Mouse (Mus musculus) induced T-regulatory cell, adult 2 months (primary cell): ENCODE results near the gene Mcur1.

Source experiments
- DNase-seq: peaks from one replicate; pipeline ENCODE4 v3.0.0-alpha.2; 2012; ENCODE audit warnings: low read depth

Mcur1 gene

DNA sequence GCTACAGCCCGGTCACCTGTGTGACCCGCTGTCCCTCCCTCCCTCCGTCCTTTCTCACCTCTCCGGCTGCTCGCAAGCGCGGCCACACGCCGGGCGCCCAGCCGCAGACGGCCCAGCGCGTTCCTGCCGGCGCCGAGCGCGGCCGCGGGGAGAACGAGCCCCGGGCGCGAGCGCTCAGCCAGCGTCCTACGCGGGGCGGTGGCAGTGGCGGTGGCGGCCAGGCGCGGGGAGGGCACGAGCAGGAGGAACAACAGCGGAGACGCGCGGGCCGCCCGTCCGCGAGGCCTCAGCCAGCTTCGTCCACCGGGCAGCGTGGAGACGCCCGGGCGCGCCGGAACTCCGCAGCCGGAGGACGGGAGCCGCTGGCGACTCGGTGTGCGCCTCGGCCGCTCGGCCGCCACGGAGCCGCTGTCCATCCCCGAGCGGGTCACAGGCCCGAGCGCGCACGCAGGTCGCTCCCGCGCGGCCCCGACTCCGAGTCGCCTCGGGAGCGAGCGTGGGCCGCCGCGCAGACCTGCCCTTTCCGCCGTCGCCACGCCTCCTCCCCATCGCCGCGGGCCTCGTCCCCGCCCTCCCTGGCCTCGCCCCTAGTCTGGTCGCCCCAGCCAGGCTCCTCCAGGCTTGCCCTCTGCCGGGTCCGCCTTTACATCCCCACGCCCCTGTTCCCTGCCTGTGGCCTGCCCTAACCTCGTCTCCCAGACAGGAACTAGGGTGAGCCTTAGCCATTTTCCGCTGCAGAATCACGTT lies at the start of gene Mcur1:
Mcur1 (minus strand) TSS at position 481 of the 747 bp plus-strand sequence.
- DNase-seq, result peak; percentile 94

DNA sequence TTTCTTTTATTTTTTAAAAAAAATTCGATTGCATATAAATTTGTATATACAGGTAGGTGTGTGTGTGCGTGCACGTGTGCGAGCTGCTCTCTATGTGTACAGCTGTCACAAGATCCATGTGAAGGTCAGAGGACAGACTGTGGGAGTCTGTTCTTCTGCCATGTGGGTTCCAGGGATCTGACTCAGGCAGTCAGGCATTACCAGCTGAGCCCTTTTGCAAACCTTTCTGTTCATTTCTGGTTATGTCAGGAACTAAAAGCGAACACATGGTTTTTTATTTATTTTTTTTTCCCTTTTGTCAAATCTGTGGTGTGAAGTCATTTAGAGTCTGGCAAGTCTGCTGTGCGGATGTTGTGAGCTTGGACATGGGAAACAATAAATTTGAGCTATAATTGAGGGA lies 48.9 kb upstream of the Mcur1 start:
- DNase-seq, result no peak

DNA sequence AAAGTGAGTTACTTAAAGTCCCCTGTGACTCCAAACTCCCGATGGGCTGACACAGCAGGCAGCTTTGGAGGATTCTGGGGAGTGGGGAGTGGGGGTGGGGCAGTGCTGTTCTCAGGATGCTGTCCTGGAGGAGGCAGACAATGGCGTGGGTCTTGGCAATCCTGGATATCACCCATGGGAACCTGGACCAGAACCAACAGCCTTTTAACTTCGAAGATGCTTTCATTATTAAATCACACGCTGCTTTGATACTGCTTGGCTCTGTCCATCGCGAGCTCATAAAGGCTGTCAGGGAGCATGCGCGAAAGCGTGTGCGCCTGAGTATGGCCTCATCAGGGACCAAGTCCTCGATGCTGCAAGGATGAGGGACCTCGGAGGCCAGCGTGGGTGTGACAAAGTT lies 43.1 kb upstream of the Mcur1 start:
- DNase-seq, result no peak

DNA sequence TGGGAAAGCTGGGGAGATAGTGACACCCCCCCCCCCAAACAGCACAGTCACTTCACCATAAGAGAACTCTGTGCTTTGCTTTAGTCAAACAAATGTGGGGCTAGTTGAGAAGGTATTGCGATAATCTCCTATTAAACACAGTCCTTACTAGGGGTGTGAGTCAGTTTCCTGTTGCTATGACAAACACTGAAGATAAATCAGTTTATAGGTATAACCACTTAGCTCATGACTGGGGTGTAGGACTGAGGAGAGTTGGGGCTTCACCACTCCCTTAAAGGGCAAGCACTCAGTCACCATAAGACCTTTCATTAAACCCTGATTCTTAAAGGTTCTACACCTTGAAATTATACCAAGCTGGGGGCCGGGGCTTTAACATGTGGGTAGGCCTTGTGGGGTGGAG lies 42.4 kb upstream of the Mcur1 start:
- no peak for DNase-seq

DNA sequence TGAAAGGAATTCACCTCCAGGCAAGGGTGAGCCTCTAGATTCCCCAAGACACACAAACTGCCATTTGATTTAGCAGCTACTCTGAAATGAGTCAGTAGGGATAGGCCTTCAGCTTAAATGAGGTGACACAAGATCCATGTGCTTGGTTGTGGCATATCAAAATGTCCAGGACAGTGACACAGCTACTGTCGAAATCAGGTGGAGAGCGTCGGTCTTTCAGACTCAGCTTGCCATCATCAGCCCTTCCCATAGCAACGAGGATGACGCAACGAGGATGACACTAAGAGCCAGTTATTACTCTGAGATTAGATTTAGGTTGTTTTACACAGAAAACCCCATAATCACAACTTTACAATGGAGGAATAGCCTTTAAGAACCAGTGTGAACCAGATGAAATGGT lies 41.0 kb upstream of the Mcur1 start:
- DNase-seq, result no peak

DNA sequence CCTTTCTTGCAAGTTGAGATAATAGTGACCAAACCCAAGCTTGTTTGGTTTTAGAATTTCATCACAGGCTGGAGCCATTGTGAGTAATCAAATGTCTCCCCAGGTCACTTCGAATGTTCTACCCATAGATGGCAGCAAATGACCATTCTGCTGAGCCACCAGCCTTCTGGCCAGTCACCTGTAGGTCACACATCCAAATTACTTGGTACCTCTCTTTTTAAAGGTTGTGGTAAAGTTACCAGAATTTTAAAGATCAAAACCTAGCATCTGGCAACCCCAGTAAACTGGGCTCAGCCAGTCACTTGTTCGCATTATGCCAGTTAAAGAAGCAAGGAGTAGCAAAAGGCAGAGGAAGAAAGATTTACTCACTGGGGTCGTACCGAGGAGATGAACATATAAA lies 35.9 kb upstream of the Mcur1 start:
- DNase-seq, result peak; percentile 70

DNA sequence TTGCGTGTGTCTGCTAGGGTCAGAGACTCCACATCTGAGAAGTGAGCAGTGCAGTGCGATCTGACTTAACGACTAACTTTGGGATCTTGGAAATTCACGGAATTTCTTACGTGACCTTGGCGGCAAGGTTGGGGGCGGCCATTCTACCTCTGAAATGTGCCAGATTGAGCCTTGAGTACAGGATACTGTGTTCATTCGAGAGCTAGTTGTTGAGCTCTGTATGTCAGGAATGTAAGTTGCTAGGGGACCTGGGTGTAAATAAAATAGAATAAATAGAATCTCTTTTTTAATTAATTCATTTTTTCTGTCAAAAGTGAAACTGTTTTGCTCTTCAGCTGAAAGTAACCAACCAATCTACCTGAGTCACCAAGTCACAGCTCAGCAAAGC lies 32.7 kb upstream of the Mcur1 start:
- no peak for DNase-seq

DNA sequence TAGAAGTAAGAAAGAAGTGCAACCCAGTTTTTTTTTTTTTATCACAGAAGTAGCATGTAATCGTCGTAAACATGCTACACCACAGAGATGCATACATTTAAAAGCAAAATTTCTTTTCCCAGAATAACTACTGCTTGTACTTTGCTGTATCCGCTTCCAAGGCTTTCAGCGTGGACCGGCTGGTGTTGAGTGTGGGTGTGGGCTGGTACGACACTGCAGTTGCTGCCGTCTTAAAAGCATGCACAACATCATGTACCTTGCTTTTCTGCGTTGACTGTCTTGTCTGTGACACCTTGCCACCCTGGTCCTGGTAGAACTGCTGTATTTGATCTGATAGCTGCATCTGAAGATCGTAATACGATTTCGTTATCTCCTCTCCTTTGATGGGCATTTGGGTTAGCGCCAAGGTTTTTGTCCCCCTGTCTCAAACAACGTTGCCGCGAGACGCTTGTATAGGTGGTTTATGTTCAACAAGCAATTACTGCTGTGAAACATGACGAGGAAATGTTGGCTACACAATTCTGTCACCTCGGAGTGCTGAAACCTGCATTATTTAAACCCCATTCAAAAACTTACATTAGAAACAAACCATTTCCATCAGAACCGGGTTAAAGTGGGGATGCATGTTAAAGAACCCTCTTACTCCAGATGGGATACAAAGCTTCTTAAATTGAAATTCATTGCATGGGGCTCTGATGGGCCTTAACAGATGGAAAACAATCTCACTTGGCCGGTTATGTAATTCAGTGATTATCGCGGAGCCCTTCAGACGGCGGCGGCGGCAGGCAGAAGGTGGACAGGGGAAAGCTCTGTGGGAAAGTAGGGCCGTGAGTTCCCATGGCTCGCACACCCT lies 32.1 kb upstream of the Mcur1 start:
- no peak for DNase-seq

DNA sequence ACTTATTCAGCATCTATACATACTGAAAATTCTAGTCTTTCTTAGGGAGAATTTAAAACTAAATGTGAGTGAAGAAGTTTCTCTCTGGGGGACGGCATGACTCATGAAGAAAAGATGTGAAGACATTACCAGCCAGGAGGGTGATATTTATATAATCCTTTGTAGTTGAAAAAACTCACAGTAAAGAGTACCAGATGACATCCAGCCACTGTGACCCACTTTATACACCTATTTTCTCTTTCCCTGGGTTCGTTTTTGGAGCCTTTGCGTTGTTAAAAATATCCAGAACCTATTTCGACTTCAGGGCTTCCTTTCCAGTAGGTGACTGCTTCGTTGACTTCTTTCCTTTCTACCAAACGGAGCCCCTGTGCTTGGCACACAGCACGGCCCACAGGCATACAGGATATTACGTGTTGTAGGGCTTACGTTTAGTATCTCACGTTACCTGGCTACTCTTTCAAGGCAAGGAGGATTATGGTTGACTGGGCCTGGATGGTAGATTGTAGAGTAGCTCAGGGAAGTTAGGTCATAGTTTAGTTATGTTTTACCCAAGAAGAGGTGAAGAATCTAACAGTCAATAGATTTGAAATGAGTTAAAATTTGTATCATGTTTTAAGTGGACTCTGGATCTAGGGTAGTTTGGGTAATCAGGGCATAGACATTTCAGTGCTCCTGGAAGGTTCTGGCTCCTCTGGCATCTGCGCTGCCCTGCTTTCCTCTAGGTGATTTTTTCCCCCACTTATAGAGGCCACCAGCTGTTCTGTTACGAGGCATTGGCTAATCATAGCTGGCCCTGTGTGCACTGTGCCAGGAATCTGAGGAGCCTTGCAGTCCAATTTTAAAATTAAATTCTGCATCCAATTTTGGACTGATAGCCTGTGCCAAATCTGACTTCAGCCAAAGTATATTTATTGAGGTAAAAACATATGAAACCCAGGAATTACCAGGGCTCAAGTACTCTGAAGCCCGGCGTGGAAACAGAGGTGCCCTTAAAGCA lies 28.2 kb upstream of the Mcur1 start:
- DNase-seq, result no peak

DNA sequence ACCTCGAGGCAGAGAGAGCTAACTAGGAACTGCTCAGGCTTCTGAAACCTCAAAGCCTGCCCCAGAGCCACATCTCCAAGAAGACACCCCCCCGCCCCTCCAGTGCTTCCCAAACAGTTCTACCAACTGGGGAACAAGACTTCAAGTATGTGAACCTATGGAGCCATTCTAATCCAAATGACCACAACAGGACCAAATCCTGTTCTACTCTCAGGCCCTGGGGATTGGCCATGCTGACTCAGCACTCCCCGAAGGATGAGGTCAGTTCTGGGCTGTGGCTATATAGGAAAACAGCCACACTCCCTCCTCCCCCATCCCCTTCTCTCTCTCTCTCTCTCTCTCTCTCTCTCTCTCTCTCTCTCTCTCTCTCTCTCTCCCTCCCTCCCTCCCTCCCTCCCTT lies 27.0 kb upstream of the Mcur1 start:
- DNase-seq, result no peak

DNA sequence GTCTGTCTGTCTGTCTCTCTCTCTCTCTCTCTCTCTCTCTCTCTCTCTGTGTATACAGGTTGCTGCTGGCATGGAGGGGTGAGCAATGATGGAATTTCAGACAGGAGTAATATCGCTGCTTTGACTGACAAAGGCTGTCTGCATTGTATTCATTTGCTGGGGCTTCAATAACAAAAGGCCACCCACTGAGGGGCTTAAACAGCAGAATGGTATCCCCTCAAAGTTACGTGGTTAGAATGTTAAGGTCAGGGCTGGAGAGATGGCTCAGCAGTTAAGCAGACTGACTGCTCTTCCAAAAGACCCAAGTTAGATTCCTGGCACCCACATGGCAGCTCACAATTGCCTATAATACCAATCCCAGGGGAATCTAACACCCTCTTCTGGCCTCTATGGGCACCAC lies 25.3 kb upstream of the Mcur1 start:
- DNase-seq, result no peak

DNA sequence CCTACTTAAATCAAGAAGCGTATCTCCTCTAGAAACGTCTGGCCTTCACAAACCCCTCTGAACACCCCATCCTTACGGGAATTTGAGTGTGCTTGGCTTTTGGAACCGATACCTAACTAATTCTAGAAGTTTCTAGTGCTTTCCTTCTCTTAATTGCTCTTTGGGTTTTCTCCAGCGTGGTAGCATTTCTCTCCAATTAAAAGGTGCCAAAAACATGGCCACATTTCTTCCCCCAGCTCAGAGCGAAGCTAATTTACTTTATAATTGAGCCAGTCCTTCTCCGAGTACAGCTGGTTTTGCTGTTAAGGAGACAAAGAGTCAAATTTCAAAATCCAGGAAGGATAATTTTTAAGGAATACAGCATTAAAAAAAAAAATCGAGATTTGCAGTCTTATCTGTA lies 23.5 kb upstream of the Mcur1 start:
- DNase-seq, result no peak

DNA sequence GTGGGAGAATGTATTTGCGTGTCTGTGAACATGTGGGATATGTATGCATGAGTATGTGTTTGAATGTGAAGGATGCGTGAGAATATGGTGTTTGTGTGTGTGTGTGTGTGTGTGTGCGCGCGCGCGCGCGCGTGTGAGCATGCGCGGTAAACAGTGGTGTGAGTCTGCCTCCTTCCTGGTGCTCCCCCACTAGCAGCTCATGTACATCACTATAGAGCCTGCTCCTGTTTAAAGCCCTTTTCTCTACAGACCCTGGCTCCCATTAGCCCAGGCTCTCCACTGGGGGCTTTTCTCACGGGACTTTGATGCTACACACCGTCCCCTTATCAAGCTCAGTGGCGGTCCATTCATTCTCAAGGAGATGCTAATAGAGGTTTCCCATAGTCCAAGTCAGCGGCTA lies 23.0 kb upstream of the Mcur1 start:
- DNase-seq, result no peak

DNA sequence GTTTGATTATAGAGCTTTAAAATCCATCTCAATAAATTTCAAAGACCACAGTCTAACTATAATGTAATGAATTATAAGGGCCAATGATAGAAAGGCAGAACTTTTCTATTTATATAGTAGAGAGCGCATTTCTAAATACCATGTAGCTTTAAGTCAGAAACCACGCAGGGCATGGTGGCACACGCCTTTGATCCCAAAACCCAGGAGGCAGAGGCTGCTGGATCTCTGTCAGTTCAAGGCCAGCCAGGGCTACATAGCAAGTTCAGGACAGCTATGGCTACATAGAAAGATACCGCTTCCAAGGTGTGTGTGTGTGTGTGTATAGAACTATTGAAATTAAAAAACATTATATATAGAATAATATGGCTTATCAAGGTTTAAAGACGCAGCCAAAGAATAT lies 20.7 kb upstream of the Mcur1 start:
- DNase-seq, result no peak

DNA sequence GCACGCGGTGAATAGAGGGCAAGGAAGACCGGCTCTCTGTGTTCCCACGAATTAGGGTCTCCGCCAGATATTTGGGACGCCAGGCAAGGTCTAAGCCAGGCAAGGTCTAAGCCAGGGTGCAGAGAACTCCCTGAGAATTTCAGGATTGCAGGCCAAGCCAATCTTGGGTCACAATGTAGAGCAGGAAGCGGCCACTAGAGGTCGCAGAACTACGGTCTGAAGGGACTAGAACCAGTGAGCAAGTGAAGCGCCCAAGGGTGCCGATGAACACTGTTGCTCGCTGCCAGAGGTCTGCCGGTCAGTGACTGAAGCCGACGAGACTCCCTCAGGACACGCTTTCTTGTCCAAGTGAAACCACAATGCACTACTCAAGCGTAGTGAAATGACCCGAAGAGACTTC lies 19.7 kb upstream of the Mcur1 start:
- DNase-seq, result peak; percentile 76

DNA sequence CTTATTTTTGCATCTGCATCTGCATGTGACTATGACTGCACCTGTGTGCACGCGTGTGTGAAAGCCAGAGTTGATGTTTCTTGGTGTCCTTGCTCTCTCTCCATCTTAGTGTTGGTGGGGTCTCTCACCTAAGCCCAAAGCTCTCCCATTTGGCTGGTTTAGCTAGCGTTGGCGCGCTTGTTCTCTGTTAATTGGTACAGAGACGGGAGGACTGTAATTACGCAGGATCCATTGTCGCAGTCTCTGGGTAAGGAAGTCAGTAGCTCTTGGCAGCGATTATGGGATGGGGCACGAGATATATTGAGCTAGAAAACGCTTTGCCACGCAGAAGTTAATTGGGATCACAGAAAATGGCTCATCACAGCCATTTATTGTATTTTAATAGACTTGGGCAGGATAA lies 17.8 kb upstream of the Mcur1 start:
- no peak for DNase-seq

DNA sequence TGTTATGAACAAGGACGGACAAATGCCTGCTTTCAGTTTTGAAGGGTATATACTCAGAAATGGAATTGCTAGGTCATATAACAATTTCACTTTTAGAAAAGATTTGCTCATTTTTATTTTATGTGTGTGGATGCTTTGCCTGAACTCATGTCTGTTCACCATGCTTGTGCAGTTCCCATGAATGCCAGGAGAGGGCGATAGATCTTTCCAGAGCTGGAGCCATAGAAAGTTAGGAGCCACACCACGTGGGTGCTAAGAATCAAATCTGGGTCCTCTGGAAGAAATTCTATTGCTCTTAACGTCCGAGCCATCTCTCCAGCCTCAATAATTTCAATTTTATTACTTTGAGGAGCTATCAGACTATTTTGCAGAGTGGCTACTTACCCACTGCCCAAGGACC lies 17.3 kb upstream of the Mcur1 start:
- DNase-seq, result peak; percentile 71

DNA sequence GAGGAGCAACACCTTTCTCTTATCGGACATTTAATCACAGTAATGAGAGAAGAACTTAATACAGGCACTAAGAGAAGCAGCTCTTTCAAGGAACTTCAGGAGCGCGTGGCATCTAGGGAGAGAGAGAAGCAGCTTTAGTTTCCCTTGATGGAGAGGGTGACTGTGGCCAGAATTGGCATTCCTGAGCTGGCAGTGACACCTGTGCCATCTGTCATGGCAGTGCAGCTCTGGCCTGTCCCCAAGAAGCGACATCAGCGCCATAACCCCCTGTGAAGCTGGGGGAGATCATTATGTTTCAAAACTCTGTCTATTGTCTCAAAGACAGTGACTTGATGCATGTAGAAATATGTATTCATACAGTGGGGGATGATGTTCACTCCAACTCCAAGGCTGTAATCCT lies 15.4 kb upstream of the Mcur1 start:
- DNase-seq, result no peak

DNA sequence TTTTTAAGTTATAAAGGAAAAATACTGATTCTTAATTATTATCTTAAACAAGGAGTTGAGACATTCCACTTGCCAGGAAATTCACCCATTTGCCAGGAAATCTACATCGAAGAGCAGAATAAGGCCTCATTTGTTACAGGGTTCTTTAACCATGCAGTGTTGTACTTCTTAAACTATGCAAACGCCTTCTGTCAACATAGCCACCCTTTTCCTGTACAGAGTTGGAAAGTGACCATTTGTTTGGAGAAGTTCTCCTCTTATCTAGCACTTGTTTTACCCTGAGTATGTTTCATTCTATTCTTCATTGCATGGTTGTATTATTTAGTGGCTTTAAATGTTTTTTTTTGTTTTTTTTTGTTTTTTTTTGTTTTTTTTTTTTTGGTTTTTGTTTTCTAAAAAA lies 14.0 kb upstream of the Mcur1 start:
- DNase-seq, result no peak

DNA sequence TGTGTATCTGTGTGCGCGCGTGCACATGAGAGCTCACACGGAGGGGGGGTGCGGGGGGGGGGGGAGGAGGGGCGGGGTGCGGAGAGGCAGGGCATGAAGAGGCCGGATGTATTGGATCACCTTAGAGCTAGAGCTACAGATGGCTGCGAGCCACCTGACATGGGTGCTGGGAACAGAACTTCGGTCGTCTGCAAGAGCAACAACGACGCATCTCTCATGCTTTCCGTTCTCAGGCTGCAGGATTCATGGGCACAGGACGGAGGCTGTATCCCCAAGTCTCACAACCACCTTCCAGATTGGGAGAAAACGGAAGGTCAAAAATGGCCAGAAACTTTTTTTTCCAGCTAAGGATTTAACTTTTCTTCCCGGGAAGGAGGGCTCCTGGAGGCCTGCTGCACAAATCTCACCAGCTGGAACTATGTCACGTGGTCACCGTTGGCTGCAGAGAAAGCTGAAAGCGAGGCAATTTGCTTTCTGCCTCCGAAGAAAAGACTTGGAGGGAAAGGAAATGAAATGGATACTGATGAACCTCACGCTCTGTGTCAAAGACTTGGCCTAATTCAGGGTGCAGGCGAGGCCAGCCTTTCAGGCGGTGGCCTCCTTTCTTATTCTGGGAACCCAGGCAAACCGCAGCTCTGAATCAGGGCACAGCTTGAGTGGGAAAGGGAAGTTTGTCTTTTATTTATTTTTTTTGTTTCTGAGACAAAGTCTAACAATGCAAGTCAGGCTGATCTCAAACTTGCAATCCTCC lies 7.3 kb upstream of the Mcur1 start:
- no peak for DNase-seq

DNA sequence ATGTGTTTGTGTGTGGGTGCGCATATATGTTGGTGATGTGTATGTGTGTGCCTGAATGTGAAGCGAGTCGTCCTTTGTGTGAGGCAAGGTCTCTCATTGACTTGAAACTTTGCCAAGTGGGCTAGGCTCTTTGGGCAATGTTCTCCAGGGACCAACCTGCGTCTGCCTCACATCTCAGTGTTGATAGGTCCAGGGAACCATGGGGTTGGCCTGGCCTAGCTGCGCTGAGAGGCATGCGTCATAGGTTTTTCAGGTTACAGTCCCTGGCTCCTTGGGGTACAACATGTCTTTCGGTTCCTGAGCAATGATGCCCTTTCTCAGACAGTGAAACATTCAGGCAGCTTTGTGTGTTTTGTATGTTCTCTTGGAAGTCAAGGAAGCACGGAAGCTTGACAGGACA lies 6.2 kb upstream of the Mcur1 start:
- DNase-seq, result no peak

DNA sequence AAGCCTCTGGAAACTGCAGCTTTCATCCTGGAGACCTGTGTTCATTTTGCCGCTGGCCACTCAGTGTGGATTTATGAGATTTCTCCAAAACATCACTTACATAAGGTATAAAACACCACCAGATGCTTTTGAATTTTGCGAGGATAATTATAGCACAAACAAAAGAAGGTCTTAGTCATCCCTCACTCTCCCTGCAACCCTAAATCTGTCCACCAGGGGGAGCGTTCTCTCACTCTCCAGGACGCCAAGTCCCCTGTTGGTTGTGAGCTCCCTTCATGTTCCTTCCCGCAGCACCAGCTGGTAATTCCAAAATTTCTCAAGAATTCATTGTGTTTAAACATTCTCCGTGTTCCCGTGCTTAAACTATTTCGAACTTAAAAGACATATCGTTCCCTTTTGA lies 5.4 kb upstream of the Mcur1 start:
- peak; percentile 90 for DNase-seq
